Mouse (Mus musculus) WW6 (cell line): ENCODE results near the gene Cdhr3.
"Not testable (repeated sequence)": the region's sequence is repeated elsewhere in the genome, so short reads cannot be mapped to it uniquely, and the experiment has no call there.

ENCODE experiments used
- DNase-seq: peaks from one replicate; pipeline ENCODE4 v3.0.0-alpha.2; 2013; ENCODE audit warnings: low read depth, low spot score

Gene Cdhr3

GRCm38 (mm10) chr12:33005858-33006257 is 86.8 kb downstream of the Cdhr3 start:
- no peak for DNase-seq

DNA sequence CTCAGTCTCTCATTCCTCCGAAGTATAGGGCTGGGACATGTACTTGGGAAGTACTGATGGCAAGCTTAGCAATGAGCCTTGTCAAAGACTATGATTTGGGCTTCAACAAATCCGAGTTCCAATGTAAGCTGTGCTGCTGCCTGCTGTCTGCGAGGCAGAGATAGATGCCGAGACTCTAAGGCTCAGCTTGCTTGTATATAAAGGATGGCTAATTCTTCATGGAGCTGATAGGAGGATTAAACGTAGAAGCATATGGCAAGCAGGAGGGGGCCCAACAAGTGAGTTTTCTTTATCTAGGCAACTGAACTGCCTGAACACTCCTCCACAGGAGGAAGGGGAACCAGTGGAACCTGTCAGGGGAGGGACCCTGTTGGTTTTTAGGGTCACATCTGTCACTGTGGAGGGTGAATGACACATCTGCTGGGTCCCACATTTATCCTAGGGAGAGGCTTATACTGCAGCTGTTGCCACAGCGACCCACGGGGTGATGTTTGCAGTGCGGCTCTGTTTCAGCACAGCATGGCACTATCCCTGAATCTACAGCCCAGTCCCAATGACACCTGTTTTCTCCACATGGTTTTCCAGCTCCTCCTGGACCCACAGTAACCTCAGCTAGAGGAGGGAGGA is 89.2 kb downstream of the Cdhr3 start:
- no peak for DNase-seq

DNA sequence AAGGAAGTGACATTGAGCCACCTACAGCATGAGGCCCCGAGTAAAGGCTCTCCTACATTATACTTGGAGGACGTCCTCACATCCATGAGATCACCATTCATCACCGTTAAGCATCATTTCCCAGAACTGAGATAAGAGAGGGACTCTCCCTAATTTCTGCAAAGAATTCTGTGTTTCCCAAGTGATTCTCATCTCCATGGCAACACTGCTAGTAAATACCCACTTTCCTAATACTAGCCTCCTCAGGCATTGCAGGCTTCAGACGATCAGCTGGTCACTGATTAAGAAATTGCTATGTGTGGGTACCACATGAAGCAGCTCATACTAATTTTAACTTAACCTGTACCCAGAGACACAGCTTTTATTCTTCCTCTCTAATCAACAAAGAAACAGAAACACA is 92.3 kb downstream of the Cdhr3 start:
- DNase-seq = no peak

- not testable (repeated sequence) for DNase-seq
These were observed 92.9 kb downstream of the Cdhr3 start for GRCm38 (mm10) chr12:32999778-33000177.

GRCm38 (mm10) chr12:32998766-32999165 is 93.9 kb downstream of the Cdhr3 start:
- DNase-seq = no peak

- DNase-seq = no peak
These were observed 97.4 kb downstream of the Cdhr3 start for GRCm38 (mm10) chr12:32995081-32995834.

GRCm38 (mm10) chr12:32994081-32994480 is 98.6 kb downstream of the Cdhr3 start:
- DNase-seq = no peak

GRCm38 (mm10) chr12:32989731-32990130 is 102.9 kb downstream of the Cdhr3 start:
- DNase-seq = no peak

DNA sequence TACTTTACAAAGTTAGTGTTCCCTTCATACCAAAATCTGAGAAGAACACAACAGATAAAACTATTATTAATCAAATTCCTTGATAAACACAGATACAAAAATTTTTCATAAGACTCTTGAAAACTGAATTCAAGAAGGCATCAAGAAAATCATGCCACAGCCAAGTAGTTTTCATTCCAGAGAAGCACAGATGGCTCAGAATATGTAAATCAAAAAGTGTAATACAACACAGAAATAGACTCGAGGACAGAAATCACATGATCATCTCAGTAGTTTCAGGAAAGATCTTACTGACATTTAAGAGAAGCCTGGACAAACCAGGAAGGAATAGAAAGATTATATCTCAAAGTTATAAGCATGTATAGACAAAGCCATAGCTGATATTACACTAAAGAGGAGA is 106.4 kb downstream of the Cdhr3 start:
- no peak for DNase-seq
